Mouse (Mus musculus): ENCODE measurements around the gene Nanos1. TPM values are rescaled to one million over a fixed set of nuclear protein-coding genes. Genes with fewer than 3 reads are reported as not detected.

Gene Nanos1
- polyA plus RNA-seq, 1 experiment, result 1.3 TPM

GRCm38 (mm10) chr19:60731299-60731698 is 24.5 kb upstream of the Nanos1 start:
- no peaks in the 10 kb centered on the region for H3K27me3 ChIP-seq (ENCODE audit: control insufficient read depth, insufficient read depth, low read length)
- no peak overlapping the region for H3K4me3 ChIP-seq (ENCODE audit: extremely low read depth, insufficient read depth, insufficient read length)
- WGBS, result 81% methylated on average over 1 of the region's 1 CpGs
- no peaks in the 10 kb centered on the region for H3K36me3 ChIP-seq (ENCODE audit: control insufficient read depth, insufficient read depth, low read length)
- no peak overlapping the region for H3K27ac ChIP-seq (ENCODE audit: insufficient read depth, low read length)
- no peak for DNase-seq (ENCODE audit: low read depth in 1 of 2, low spot score in 2 of 2)
- no peaks in the 10 kb centered on the region for H3K4me1 ChIP-seq (ENCODE audit: control insufficient read depth, insufficient read depth, insufficient read length)
- TF ChIP-seq POLR2A (IDR thresholded peaks at IDR 0.05; ENCODE audit: low read depth, low read length), result no peak
- TF ChIP-seq CTCF (IDR thresholded peaks at IDR 0.05; ENCODE audit: extremely low read depth, insufficient read depth, insufficient read length, insufficient replicate concordance), result no peak

GRCm38 (mm10) chr19:60731966-60732365 is 23.8 kb upstream of the Nanos1 start:
- Histone ChIP-seq H3K27ac (ENCODE audit: insufficient read depth, low read length) (no peak overlapping the region), H3K36me3 (ENCODE audit: control insufficient read depth, insufficient read depth, low read length) (no peaks in the 10 kb centered on the region), H3K4me3 (ENCODE audit: extremely low read depth, insufficient read depth, insufficient read length) (no peak overlapping the region), H3K4me1 (ENCODE audit: control insufficient read depth, insufficient read depth, insufficient read length) (no peaks in the 10 kb centered on the region), H3K27me3 (ENCODE audit: control insufficient read depth, insufficient read depth, low read length) (no peaks in the 10 kb centered on the region)
- DNase-seq (ENCODE audit: low read depth in 1 of 2, low spot score in 2 of 2), result no peak
- no peak for TF ChIP-seq CTCF (IDR thresholded peaks at IDR 0.05; ENCODE audit: extremely low read depth, insufficient read depth, insufficient read length, insufficient replicate concordance)
- no peak for TF ChIP-seq POLR2A (IDR thresholded peaks at IDR 0.05; ENCODE audit: low read depth, low read length)
- WGBS, result 98% methylated on average over 1 of the region's 1 CpGs

GRCm38 (mm10) chr19:60740560-60740959 is 15.2 kb upstream of the Nanos1 start:
- no peaks in the 10 kb centered on the region for H3K27me3 ChIP-seq (ENCODE audit: control insufficient read depth, insufficient read depth, low read length)
- H3K4me1 ChIP-seq (ENCODE audit: control insufficient read depth, insufficient read depth, insufficient read length), result no peaks in the 10 kb centered on the region
- DNase-seq (ENCODE audit: low read depth in 1 of 2, low spot score in 2 of 2), result no peak
- WGBS, result 55% methylated on average over 1 of the region's 1 CpGs
- H3K27ac ChIP-seq (ENCODE audit: insufficient read depth, low read length), result no peak overlapping the region
- H3K36me3 ChIP-seq (ENCODE audit: control insufficient read depth, insufficient read depth, low read length), result no peaks in the 10 kb centered on the region
- H3K4me3 ChIP-seq (ENCODE audit: extremely low read depth, insufficient read depth, insufficient read length), result no peak overlapping the region
- TF ChIP-seq CTCF (IDR thresholded peaks at IDR 0.05; ENCODE audit: extremely low read depth, insufficient read depth, insufficient read length, insufficient replicate concordance) (no peak), POLR2A (IDR thresholded peaks at IDR 0.05; ENCODE audit: low read depth, low read length) (no peak)

- DNase-seq (ENCODE audit: low read depth in 1 of 2, low spot score in 2 of 2), result no peak
- Histone ChIP-seq H3K4me1 (ENCODE audit: control insufficient read depth, insufficient read depth, insufficient read length) (no peaks in the 10 kb centered on the region), H3K27ac (ENCODE audit: insufficient read depth, low read length) (no peak overlapping the region), H3K36me3 (ENCODE audit: control insufficient read depth, insufficient read depth, low read length) (no peaks in the 10 kb centered on the region), H3K4me3 (ENCODE audit: extremely low read depth, insufficient read depth, insufficient read length) (no peak overlapping the region), H3K27me3 (ENCODE audit: control insufficient read depth, insufficient read depth, low read length) (no peaks in the 10 kb centered on the region)
- 63% methylated on average over 5 of the region's 5 CpGs for WGBS
- TF ChIP-seq CTCF (IDR thresholded peaks at IDR 0.05; ENCODE audit: extremely low read depth, insufficient read depth, insufficient read length, insufficient replicate concordance) (no peak), POLR2A (IDR thresholded peaks at IDR 0.05; ENCODE audit: low read depth, low read length) (no peak)
Observed at GRCm38 (mm10) chr19:60743767-60744547, 11.8 kb upstream of the Nanos1 start.

GRCm38 (mm10) chr19:60747801-60748200 is 8.0 kb upstream of the Nanos1 start:
- Histone ChIP-seq H3K4me3 (ENCODE audit: extremely low read depth, insufficient read depth, insufficient read length) (no peak overlapping the region), H3K36me3 (ENCODE audit: control insufficient read depth, insufficient read depth, low read length) (no peaks in the 10 kb centered on the region), H3K4me1 (ENCODE audit: control insufficient read depth, insufficient read depth, insufficient read length) (no peaks in the 10 kb centered on the region), H3K27ac (ENCODE audit: insufficient read depth, low read length) (no peak overlapping the region), H3K27me3 (ENCODE audit: control insufficient read depth, insufficient read depth, low read length) (no peaks in the 10 kb centered on the region; the same call in 1 of the 2 replicates)
- DNase-seq (ENCODE audit: low read depth in 1 of 2, low spot score in 2 of 2), result no peak
- 90% methylated on average over 1 of the region's 1 CpGs for WGBS
- TF ChIP-seq CTCF (IDR thresholded peaks at IDR 0.05; ENCODE audit: extremely low read depth, insufficient read depth, insufficient read length, insufficient replicate concordance), result no peak
- TF ChIP-seq POLR2A (IDR thresholded peaks at IDR 0.05; ENCODE audit: low read depth, low read length), result no peak

- H3K36me3 ChIP-seq (ENCODE audit: control insufficient read depth, insufficient read depth, low read length), result peaks cover 6% of the 10 kb centered on the region
- peaks cover 6% of the 10 kb centered on the region for H3K4me1 ChIP-seq (ENCODE audit: control insufficient read depth, insufficient read depth, insufficient read length)
- under 1% methylated on average over 112 of the region's 115 CpGs for WGBS
- TF ChIP-seq CTCF (IDR thresholded peaks at IDR 0.05; ENCODE audit: extremely low read depth, insufficient read depth, insufficient read length, insufficient replicate concordance) (no peak), POLR2A (IDR thresholded peaks at IDR 0.05; ENCODE audit: low read depth, low read length) (no peak)
- peaks cover 2% of the 10 kb centered on the region; the same call in 1 of the 2 replicates for H3K27me3 ChIP-seq (ENCODE audit: control insufficient read depth, insufficient read depth, low read length)
- DNase-seq (ENCODE audit: low read depth in 1 of 2, low spot score in 2 of 2), result peak; percentile 23 to 54
- peak overlapping the region; percentile 31 for H3K27ac ChIP-seq (ENCODE audit: insufficient read depth, low read length)
- H3K4me3 ChIP-seq (ENCODE audit: extremely low read depth, insufficient read depth, insufficient read length), result peak overlapping the region; percentile 69
Observed at GRCm38 (mm10) chr19:60756192-60757098, 658 bp downstream of the Nanos1 start.

All from spleen, adult 2 months (tissue).